Mouse (Mus musculus): ENCODE measurements around the gene Bcar3. TPM values are rescaled to one million over a fixed set of nuclear protein-coding genes. Genes with fewer than 3 reads are reported as not detected.

The Bcar3 gene
- total RNA-seq, 2 experiments from 2014 or later = 8.4 to 9.3 TPM

DNA sequence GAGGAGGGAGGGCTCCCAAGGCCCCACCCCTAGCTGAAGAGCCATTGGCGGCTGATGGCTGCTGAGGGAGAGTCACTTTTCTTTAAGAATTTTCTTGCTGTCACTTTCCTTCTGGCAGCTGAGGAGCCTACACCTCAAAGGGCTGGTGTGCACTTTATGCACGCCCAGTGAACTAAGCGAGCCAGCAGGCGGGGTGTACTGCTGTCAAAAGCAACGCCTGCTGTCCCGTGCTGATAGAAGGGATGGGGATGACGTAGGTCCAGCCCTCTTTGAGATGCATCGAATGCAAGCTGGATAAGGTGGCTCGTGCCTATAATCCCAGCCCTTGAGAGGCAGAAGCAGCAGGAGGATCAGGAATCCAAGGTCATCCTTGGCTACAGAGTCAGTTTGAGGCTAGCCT is 207.0 kb downstream of the Bcar3 start:
- no peak for DNase-seq (ENCODE audit: extremely low spot score in 1 of 2, low spot score in 1 of 2)

DNA sequence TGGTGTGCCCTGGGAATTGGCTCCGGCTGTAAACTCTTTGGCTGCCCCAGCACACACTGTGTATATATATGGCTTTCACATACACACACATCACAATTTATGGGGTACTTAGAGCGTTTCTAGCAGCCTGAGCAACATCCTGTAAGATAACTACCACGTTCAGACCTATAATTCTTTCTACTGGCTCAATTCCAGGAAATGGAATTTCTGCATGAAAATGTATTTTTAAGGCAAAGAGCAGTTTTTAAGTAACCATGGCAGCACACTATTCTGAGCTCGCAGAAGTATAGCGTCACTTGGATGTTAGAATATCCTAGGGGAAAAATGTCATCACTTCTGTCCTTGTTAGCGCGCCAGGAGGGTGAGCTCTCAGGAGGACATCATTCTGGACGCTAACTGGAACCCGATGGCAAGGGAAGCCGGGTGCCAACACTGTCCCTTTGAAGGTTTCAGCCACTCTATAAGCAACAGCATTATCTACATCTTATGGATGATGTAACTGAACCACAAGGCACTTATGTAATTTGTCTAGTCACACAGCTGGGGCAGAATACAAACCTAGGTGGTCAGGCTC is 212.5 kb downstream of the Bcar3 start:
- no peak for DNase-seq (ENCODE audit: extremely low spot score in 1 of 2, low spot score in 1 of 2)

DNA sequence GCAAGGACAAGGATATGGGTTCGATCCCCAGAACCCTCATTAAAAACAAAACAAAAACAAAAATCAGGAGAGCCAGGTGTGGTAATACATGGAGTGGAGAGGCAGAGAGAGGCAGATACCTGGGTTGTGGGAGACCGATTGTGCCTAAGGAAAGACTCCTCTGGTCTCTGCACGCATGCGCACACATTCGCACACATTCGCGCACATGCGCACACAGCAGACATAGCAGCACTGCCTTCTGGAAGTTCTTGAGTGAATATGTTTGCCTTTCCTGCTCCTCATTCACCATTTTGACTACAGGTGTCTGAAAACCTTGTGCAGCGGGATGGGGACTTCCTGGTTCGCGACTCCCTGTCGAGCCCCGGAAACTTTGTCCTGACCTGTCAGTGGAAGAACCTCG is 213.9 kb downstream of the Bcar3 start:
- no peak for DNase-seq (ENCODE audit: extremely low spot score in 1 of 2, low spot score in 1 of 2)

DNA sequence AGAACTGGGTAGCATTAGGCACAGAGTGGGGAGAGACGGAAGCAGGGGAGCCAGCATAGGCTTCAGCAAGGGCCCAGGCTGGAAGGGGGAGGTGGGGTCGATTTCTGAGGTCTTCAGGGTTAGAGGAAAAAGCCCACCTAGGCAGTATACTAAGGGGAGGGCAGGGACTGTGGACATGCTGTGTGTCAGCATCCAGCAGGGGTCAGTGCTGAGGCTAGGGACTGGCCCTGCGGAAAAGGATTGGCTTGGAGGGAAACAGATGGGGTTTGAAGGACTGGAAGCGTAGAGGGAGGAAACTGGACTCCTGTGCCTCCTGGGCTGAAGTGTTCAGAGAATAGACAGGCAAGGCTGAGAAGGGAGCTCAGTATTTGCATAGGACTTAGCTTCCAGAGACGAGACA is 215.1 kb downstream of the Bcar3 start:
- DNase-seq (ENCODE audit: extremely low spot score in 1 of 2, low spot score in 1 of 2) = peak in 1 of 2 experiments; percentile 52

DNA sequence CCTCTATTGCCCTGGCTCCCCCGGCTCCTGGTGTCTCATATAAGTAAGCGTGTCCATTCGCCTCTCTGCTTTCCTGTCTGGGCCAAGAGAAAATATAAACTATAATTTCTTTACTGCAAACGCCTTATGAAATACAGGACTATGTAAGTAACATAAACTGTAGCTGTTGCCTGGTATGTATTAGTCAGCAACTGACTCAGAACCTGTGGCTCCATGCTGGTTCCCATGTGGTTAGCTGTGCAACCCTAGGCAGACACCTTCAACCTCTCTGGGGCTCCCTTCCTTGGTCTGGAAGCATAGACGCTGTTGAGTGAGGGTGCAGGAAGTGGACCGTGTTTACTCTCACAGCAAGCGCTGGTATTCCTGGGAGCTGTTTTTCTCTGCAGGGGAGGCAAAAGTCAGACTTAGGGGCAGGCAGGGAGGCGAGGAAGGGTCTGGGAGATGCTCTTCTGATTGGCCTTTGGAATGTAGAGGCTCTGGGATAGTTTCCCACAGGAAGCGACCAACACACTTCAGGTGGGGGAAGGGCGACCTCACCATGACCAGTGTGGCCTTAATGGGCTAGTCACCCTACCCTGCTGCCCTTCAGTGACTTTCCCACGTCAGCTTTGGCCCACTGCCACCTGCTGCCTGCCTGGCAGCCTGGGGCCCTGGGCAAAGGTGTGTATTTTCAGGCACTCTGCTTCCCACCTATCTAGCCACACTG is 215.8 kb downstream of the Bcar3 start:
- no peak for DNase-seq (ENCODE audit: extremely low spot score in 1 of 2, low spot score in 1 of 2)

DNA sequence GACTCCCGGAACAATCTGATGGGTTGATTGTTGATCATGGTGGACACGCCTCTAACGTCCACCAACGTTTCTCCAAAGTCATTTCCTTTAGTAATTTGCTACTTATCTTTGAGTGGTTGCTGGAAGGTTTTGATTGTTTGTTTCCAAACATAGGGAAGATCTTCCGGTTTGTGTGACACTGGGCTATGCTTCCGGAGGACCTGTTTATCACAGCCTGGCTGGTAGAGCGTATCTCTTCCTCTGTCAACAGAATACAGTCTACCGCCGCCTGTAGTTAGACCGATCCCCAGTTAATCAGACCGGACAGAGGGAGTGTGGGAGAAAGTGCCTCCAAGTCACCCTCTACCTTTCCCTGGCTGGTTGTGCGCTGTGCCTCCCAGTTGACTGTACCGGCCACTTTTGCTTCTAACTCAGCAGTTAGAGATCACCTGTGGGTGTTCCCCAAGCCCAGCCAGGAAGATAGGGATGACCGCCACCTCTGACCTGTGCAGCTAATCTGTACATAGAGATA is 216.4 kb downstream of the Bcar3 start:
- DNase-seq (ENCODE audit: extremely low spot score in 1 of 2, low spot score in 1 of 2) = no peak

DNA sequence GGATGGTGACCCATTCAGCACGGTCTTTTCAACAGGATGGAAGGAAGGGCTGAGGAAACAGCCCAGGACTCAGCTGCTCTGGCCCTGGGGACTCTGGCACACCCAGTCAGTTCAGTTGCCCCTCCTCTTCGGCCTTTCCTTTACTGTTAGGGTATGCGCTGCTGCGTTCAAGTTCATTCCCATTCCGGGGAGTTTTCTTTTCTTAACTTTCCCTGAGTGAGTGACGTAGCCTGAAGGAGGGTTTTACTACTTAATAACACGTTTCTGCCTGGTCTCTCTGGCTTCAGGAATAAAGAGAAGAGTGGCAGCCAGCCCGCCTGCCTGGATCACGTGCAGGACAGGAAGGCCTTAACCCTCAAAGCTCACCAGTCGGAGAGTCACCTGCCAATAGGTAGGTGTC is 217.0 kb downstream of the Bcar3 start:
- DNase-seq (ENCODE audit: extremely low spot score in 1 of 2, low spot score in 1 of 2) = no peak

DNA sequence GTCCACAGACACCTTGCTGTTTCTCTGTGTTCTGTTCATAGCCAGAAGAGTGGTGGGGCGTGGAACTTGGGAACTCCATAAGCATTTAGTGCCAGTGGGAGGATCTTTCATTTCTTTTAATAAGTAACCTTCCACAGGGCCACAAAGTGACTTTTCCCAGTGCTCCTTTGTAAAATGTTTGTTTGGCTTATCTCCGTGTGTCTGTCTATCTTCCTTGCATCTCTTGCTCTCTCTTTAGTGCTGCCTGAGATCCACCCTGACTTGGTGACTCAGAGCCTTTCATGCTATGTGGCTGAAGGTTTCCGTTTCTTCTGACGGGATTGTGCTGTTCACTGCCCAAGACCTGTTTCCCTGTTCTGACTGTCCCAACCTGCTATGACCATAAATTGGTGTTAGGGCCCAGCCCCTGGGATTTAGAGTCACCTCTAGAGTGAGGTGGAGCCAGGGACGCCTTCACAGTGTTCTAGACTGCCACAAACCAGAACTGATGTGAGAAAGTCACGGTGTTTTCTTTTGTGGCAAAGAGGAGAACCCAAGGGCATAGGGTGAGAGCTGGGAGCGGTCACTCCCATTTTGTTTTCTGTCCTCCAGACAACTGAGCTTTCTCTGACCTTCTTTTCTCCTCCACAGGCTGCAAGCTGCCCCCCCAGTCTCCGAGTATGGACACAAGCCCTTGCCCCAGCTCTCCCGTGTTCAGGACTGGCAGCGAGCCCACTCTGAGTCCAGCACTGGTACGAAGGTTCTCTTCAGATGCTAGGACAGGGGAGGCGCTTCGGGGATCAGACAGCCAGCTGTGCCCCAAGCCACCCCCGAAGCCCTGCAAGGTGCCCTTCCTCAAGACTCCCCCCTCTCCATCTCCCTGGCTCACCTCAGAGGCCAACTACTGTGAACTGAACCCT is 218.0 kb downstream of the Bcar3 start:
- DNase-seq (ENCODE audit: extremely low spot score in 1 of 2, low spot score in 1 of 2) = no peak

DNA sequence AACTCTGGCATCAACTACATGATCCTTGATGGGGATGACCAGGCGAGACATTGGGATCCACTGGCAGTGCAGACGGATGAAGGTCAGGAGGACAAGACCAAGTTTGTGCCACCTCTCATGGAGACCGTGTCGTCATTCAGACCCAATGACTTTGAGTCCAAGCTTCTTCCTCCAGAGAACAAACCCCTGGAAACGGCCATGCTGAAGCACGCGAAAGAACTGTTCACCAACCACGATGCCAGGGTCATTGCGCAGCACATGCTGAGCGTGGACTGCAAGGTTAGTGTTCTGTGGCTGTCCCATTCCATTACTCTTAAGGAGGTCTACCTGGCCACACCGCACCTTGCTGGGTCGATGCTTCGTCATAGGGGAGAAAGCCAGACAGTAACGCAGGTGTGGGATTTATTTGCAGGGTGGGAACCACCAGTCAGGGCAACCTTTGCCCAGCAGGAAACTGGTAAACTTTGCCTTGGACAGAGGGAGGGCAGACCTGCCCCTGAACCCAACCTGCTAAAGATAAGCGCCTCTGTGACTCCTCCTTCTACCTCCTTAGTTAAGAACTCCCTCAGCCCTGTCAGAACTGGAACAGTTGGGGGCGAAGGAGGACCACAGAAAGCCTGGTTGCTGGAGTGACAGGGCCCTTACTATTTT is 218.9 kb downstream of the Bcar3 start:
- no peak for DNase-seq (ENCODE audit: extremely low spot score in 1 of 2, low spot score in 1 of 2)

DNA sequence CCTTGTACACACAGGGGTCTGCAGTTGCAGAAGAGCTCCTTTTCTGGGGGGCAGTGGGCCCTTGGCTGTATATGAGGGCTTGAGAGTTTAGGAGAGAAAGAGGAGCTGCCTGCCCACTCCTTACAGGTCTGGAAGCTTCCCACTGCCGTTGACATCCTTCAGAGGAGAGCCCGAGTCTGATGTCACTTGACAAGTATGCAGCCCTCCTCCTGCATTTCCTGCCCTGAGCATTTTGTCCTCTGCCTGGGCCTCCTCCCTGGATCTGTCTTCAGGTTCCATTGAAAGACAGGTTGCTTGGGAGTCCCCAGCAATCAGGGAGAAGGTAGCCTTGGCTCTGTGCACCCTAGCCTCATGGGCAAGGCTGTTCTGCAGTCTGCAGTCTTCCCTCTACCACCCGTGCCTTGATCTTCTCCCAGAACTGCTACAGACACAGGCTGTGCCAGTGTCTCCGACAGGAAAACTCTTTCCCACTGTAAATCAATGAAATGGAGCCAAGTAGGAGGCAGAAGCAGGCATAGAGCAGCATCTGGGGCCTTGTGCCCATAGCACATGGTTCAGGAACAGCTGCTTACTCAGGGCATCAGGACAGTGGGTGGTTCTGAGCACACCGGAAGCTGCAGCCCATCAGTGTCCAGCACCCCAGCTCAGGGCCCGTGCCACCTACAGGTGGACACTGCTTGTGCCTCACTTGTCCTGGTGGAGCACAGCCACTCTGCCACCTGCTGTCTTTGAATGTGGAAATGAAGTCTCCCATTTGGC is 221.8 kb downstream of the Bcar3 start:
- no peak for DNase-seq (ENCODE audit: extremely low spot score in 1 of 2, low spot score in 1 of 2)

DNA sequence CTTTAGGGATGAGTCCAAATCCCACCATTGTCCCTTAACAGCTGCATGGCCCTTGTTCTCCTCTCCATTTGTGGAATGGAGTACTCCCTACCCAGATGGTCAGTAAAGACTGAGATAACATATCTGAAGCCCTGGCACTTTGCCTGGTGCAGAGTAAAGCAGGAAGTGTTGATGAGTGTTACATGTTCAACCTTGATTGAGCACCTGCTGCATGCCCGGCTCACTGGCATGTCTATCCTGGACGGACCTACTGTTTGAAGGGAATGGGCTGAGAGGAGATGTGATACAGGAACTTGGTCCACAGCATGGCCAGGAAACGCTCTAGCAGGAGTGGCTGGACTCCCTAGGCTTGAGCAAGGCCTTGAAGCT is 222.4 kb downstream of the Bcar3 start:
- no peak for DNase-seq (ENCODE audit: extremely low spot score in 1 of 2, low spot score in 1 of 2)

DNA sequence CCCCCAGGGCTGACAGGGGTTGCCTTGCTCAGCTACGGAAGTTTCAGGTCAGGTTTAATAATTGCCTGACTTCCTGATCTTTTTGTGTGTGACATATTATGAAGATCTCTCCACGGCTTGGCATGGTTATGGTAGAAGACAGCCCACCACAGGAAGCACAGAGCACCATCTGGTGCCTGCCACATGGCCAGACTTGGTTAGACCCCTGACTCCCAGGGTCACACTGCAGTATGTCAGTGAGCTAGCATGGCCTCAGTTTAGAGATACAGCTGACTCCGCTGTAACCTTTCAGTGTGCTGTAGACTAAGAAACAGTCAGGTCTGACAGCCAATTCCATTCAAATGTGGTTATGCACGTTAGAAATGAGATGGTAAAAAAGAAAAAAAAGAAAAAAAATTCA is 223.8 kb downstream of the Bcar3 start:
- DNase-seq (ENCODE audit: extremely low spot score in 1 of 2, low spot score in 1 of 2) = no peak

DNA sequence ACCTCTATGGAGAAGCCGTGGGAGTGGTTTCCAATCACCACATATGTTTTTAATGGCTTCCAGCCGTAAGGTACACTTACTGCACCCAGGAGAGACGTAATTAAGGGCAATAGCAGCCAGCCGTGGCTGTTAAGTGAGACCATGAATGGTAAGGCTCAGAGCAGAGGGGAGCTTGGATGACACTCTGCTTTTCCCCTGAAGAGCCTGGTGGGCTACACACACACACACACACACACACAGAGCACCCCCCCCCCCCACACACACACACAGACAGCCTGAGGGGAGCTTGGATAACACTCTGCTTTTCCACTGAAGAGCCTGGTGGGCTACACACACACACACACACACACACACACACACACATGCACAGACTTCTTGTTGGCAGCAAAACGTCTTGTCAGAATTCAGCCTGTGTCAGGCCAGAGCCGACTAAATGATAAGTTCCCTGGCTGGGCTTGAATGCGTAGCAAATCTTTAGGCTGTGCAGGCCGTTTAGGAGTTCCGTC is 224.3 kb downstream of the Bcar3 start:
- no peak for DNase-seq (ENCODE audit: extremely low spot score in 1 of 2, low spot score in 1 of 2)

DNA sequence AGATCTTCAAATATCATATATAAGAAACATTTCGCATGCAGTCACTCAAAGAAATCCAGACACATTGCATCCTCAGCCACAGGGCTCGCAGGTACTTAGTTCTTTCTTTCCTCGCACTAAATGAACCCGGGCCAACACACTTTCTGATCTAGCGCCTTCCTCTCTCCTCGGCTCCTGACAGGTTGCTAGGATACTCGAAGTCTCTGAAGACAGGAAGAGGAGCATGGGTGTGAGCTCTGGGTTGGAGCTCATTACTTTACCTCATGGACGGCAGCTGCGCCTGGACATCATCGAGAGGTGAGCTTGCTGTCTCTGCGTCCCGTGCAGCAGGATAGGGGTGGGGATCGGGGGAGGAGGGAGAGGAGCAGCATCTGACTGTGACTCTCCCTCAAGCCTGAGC is 225.1 kb downstream of the Bcar3 start:
- DNase-seq (ENCODE audit: extremely low spot score in 1 of 2, low spot score in 1 of 2) = no peak

DNA sequence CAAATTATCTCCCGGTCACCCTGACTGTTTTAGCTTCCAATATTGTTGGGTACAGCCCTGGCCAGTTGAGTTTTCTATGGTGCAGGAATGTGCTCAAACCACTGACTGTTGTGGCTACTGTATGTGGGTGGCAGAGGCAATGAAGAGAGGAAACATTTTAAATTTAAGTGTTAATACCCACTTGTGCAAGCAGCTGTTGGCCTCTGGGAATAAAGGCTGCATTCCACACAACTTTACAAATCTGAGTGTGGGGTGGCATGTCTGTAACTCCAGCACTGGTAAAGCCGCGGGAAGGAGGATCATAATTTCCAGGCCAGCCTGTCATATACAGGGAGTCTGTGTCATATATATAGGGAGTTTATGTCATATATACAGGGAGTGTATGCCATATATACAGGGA is 226.4 kb downstream of the Bcar3 start:
- DNase-seq (ENCODE audit: extremely low spot score in 1 of 2, low spot score in 1 of 2) = no peak

DNA sequence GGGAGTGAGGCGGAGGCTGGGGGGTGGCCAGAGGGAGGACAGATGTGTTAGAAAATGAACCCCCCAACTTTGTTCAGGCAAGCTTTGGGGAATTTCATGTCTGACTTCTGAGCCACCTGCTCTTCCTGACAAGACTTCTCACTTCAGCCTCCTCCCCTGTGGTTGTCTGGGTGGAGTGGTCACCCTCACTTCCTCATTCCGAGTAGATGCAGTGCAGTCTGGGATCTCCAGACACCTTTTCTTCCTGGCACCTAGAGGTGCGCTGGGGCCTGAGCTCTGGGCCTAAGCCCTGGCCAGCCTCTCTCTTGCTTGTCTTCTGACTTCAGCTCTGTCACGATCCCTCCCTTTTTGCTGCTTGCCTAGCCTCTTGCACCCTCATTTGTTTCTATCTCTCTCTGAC is 226.9 kb downstream of the Bcar3 start:
- no peak for DNase-seq (ENCODE audit: extremely low spot score in 1 of 2, low spot score in 1 of 2)

DNA sequence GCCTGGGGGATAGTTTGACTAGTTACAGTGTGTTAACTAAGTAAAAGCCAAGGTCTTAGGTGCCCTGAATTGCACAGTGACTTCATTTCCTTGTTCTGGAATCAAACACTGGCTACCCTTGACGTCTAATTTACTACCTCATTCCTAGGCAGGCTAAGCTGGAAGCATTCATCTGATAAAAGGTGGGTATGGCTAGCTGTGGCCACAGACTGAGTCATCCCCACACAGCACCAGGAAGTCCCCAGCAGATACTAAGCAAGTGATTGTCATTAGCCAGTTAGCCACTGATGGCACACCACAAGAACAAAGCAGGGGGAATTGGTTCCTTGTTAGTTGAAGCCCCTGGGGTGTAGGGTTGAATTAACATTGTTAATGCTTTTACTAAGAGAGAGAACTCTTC is 227.4 kb downstream of the Bcar3 start:
- no peak for DNase-seq (ENCODE audit: extremely low spot score in 1 of 2, low spot score in 1 of 2)

DNA sequence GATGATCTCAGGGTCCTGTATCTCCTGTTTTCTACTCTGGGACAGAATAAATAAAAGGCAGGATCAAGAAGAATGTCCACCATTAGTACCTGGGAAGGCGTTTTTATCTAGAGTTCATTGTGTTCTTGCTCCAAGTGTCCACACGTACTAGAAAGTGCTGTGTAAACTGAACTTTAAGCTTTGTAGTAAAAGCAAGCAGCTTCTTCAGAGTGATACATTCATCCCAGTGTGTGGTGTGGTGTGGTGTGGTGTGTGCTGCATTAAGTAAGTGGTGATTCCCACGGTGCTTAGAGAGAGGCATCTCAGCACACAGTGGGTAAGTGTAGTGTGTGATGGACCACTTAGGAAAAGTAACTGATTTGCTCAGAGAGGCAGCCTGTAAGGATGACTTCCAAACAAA is 234.5 kb downstream of the Bcar3 start:
- DNase-seq (ENCODE audit: extremely low spot score in 1 of 2, low spot score in 1 of 2) = no peak

DNA sequence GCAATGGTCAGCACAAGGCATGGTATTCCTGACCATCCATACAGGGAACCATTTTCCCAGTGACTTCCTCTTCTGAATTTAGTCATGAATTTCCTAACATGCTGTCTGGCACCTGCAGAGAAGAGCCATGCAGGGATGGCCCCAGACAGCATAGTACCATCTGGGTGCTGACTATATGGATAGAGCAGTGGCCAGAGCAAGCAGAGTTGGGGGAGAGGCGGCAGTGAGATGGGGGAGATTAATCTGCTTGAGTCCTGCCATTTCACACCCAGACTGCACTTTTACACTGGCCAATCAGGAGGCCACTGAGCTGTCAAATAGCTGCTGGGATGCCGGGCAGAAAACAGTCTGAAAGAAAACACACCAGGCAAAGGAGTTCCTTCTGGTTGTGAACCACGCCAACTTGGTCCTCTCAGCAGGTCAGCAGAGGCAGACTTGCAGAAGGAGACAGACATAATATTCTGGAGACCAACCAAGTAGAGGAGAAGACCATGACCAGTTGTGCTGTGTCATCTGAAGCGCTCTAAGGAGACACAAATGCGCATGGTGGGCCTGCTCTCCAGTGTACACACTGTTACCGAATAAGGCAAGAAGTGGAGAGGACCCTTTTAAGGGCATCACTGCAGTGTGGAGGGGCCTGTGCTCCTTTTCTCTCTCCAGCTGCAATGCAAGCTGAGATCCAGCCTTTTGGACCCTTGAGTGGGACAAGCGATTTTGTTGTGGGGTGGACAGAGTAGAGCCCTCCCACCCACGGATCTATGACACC is 242.2 kb downstream of the Bcar3 start:
- no peak for DNase-seq (ENCODE audit: extremely low spot score in 1 of 2, low spot score in 1 of 2)

All from layer of hippocampus, postnatal 25 days (tissue).